Comparison of ENCODE assay signal across 8 mouse cellular contexts in genomic region chrX:20770697-20771381, GRCm38 (mm10). TPM values are rescaled to one million over a fixed set of nuclear protein-coding genes. Genes with fewer than 3 reads are reported as not detected.
DNase-seq lines count a peak whose midpoint lies in the region; TF ChIP-seq lines count a peak whose summit lies in the region.

No protein-coding gene starts in this region.

- H3K4me1 ChIP-seq in lung, adult 2 months (ENCODE audit: control insufficient read depth, insufficient read depth, low read length): no peaks in the 10 kb centered on the region

- TF ChIP-seq CTCF in lung, adult 2 months (IDR thresholded peaks at IDR 0.05; ENCODE audit: insufficient read depth, low read length): peak; percentile 83

- WGBS in lung, adult 2 months: 13% methylated on average over 1 of the region's 1 CpGs

- DNase-seq in CD8-positive naive resting alpha-beta T cell, adult 2 months (ENCODE audit: low read depth in 2 of 2, low spot score in 2 of 2): peak; percentile 70 to 84
- peak; percentile 86 for DNase-seq in adrenal gland, postnatal 14 days
- peak; percentile 63 for DNase-seq in embryo, embryonic 9.5 days (ENCODE audit: extremely low spot score)
- DNase-seq in heart, adult 9 months (ENCODE audit: low spot score in 2 of 2): peak; percentile 56 to 80
- DNase-seq in layer of hippocampus, adult 18-20 months (ENCODE audit: low spot score in 2 of 2): peak; percentile 54 to 90
- DNase-seq in lung, adult 2 months: peak; percentile 74
- DNase-seq in ovary, postnatal 36 days (ENCODE audit: low spot score): peak; percentile 77
- peak; percentile 82 for DNase-seq in thymus, postnatal 25 days

- H3K4me3 ChIP-seq in lung, adult 2 months (replicated peaks; ENCODE audit: extremely low read depth, low read depth, low read length): no peak overlapping the region

- no peak for TF ChIP-seq POLR2A in lung, adult 2 months (IDR thresholded peaks at IDR 0.05; ENCODE audit: borderline replicate concordance, extremely low read depth, low read depth, low read length)

RNA-seq across cellular contexts. Expression of gene Araf, which starts 26.8 kb away (rescaled TPM):
- 96.3 and 102 TPM in 2 replicates for total RNA-seq in adrenal gland, postnatal 14 days (2021)
- total RNA-seq in layer of hippocampus, adult 18-20 months (2021): 100 to 1,000 TPM; 183 to 186 TPM
- 149 and 167 TPM in 2 replicates for polyA plus RNA-seq in lung, adult 2 months (2012; rRNA removed)
